Mouse (Mus musculus) subcutaneous adipose tissue, adult 2 months (tissue): Measurements from ENCODE around the gene Ybey. TPM values are rescaled to one million over a fixed set of nuclear protein-coding genes. Genes with fewer than 3 reads are reported as not detected.

Experiments
- polyA plus RNA-seq: library from polyadenylated mRNA; depleted of rRNA; stranded (reverse); fragments of >200 nt; gene quantifications from 2 replicates; pipeline ENCODE4 v1.2.3, GENCODE M21; 2012; ENCODE audit warnings: low replicate concordance; rRNA removed

Gene Ybey
- 2.2 and 3.1 TPM in 2 replicates for polyA plus RNA-seq

DNA sequence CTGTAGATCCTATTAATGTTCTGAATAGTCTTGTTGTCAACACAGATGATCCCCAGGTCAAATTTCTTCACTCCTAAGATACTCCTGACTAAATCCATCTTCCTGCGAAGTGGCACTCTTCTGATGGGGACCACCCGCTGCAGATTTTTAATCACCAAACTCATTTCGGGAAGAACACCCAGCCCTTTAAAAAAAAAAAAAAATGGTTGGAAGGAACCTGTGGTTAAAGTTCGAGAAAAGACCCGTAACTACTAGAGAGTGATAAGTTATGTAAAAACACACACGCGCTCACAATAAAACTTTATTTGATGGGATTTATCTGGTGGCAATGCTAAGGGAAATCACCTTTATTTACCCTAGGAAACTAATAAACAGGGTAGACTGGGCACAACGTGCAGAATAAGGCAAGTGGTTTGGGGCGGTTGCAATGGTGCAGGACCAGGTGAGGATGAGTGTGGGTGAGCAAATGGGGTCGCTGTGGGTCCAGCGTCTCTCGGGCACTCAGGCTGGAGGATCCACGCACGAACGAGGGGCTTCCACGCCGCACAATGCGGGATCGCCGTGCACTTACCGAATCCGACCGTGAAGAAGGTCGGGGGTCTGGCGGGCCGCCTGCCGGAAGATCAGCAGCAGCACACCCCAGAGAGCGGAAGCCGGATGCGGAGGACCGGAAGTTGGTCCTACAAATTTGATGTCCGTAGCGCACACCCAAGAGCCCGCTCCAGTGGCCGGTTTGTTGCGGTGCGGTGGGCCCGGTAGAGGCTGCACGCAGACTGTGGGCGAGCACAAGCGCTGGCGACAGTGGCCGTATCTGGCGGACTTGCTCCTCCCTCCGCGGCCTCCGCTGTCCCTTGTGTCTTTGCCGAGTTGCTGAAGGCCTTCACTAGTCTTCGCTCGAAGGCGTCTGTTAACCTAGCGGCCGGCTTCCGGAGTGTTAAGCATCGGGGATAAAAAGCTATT is at the start of gene Ybey, which contains the start of gene Mcm3ap:
TSS of gene Ybey (minus strand) at position 912 of the 960 bp plus-strand sequence.
TSS of gene Mcm3ap (plus strand) at position 725 of the 960 bp plus-strand sequence.

DNA sequence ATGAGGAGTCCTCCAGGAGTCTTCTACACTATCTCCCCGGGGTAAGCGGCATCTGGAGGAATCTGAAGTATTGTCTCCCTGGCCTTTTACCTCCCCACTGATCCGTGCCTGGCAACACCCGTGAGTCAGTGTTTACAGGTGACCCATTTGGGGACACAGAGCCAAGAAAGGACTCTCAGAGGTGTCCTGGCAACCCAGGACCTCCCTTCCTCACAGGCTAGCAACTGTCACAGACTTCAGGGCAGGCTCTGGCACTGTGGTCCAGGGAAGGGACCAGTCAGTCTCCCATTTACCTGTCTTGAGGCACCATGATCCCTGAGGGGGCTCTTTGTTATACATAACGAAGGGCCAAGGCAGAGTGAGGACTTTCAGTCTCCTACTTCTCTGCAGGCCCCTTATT is 20.1 kb downstream of the Ybey start, which contains the start of gene 2610028H24Rik:
TSS of gene 2610028H24Rik (plus strand) at position 231 of the 400 bp plus-strand sequence.

DNA sequence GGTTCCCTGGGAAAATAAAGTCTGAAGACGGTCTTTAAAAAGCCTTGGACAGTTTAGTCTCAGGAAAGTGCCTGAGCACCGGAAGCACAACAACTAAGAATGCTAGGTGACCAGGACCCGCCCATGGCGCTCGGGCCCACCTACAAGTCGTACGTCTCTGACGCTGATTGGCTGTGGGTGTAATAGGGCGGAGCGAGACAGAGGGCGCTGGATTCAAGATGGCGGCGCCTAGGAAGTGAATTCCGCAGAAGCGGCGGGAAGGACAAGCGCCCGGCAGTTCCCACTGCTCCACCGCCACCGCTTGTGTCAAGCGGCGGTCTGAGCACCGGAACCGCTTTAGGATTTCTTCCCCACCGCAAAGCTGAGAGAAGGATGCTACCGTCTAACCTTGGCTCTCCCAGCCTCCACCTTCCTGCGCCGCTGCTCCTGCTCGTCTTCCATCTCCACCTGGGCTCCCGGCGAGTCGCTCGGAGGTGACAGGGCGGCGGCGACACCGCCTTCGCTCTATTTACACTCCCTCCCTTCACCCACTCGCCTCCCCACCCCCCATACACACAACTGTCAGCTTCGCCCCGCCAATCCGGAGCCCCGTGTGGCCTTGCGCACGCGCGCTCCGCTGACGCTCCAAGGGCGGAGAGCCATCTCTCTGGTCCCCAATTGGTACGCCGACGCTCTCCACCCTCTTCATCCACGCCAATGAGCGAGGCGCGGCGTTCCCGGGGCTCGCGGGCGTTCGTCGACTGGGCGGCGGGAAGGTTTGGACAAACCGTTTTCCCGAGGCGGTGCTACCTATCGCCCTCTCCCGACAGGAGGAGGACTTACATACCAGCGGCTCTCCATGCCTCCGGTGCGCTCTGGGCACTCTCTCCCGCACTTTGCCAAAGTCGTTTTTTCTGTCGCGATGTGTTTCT is 26.5 kb downstream of the Ybey start, which contains the start of gene Pcnt:
TSS of gene Pcnt (minus strand) at position 609 of the 911 bp plus-strand sequence.

DNA sequence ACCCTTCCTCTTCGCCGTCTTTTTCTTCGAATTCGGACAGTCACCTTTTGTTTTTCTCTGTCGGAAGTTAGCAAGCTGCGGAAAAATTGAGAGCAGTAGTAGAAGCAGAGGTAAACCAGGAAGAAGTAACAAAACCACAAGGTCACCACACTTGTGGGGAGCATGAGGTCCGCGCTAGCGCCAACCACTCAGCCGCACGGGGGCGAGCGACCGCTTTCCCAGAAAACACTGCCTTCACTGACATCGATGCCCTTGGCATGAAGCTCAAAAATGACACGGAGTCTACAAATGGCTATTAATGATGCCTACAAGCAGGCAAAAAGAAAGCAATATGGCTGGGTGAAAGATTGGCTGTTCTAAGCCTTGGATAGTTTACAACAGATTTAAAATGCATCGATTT is 28.6 kb downstream of the Ybey start, which contains the start of gene AC141477.1:
TSS of gene AC141477.1 (minus strand) at position 164 of the 400 bp plus-strand sequence.

Other genes with a start within 250 kb of the Ybey start
- 39.5 and 46.3 TPM in 2 replicates for gene Prmt2, start 231.2 kb downstream of the Ybey start, polyA plus RNA-seq
- gene S100b, start 215.3 kb downstream of the Ybey start, polyA plus RNA-seq = 2.2 and 21.1 TPM in 2 replicates
- gene Dip2a, start 123.8 kb downstream of the Ybey start, polyA plus RNA-seq = 20.5 and 30.7 TPM in 2 replicates
- not detected in 2 replicates for gene AC141477.1, start 28.7 kb downstream of the Ybey start, polyA plus RNA-seq
- gene Pcnt, start 26.3 kb downstream of the Ybey start, polyA plus RNA-seq = 12.7 and 19.0 TPM in 2 replicates
- not detected in 2 replicates for gene 2610028H24Rik, start 20.0 kb downstream of the Ybey start, polyA plus RNA-seq
- gene Mcm3ap, start 187 bp downstream of the Ybey start, polyA plus RNA-seq = 21.5 and 32.8 TPM in 2 replicates
- gene Lss, start 62.5 kb upstream of the Ybey start, polyA plus RNA-seq = 36.3 and 48.7 TPM in 2 replicates
- gene Spatc1l, start 93.2 kb upstream of the Ybey start, polyA plus RNA-seq = not detected in 2 replicates
- gene Ftcd, start 106.5 kb upstream of the Ybey start, polyA plus RNA-seq = not detected in 2 replicates
- 666 and 1,524 TPM in 2 replicates for gene Col6a2, start 154.5 kb upstream of the Ybey start, polyA plus RNA-seq